Mouse (Mus musculus): Measurements from ENCODE around the gene Cd6.
A peak's percentile ranks its signal among the peaks of the same experiment; 100 is the strongest.

The Cd6 gene

GRCm38 (mm10) chr19:10835671-10836070, 5.8 kb upstream of the Cd6 start:
- no peak for DNase-seq (ENCODE audit: low spot score)

DNA sequence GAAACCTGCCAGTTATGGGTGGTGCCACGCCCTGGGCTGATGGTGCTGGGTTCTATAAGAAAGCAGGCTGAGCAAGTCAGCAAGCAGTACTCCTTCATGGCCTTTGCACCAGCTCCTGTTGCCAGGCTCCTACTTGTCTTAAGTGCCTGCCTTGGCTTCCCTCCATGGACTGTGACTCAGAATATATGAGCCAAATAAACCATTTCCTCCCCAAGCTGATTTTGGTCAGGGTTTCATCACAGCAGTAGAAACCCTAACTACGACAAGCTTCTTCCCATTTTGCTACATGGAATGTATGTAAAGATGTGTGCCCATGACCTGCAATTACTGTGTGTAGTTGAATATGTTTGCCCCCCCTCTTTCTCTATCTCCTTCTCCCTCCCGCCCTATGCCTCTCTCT, 3.8 kb upstream of the Cd6 start:
- DNase-seq (ENCODE audit: low spot score): no peak

- no peak for DNase-seq (ENCODE audit: low spot score)
Observed at GRCm38 (mm10) chr19:10832030-10832429, 2.2 kb upstream of the Cd6 start.

- DNase-seq (ENCODE audit: low spot score): no peak
Observed at GRCm38 (mm10) chr19:10831424-10831823, 1.6 kb upstream of the Cd6 start.

- DNase-seq (ENCODE audit: low spot score): no peak
Observed at GRCm38 (mm10) chr19:10828321-10828720, 1.5 kb downstream of the Cd6 start.

- no peak for DNase-seq (ENCODE audit: low spot score)
Observed at GRCm38 (mm10) chr19:10824061-10824460, 5.8 kb downstream of the Cd6 start.

DNA sequence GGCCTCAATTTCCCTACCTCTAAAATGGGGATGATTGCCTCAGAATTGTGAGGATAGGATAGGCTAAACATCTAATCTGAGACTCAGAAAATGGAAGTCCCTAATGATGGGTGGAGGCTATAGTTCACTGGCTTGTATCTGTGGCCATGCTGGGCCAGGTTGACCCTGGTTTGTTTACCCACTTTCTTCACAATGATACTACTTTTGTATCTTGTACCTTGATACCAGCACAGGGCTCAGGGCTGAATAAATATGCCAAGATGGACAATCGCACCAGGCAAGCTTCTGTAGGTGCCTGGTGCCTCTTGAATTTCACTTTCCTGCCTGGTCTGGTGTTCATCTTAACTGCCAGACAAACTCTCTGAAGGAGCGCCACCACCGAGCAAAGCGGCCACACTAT, 7.3 kb downstream of the Cd6 start:
- DNase-seq (ENCODE audit: low spot score): no peak

DNA sequence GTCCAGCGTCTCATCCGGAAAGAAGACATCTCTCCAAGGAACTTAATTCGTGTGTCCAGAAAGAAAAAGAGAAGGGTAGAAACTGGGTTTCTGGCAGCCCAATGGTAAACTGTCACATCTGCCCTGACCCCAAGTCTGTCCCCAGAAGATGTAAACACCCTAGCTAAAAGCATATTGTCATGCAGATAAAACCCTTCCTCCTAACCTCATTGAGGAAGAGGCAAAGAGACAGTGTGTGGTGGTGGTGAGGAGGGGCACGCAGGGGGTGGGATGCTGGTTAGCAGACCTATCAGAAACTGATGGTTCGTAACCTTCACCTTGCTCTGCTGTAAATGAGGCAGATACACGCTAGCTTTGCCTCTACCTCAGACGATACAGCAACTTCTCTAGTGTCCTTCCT, 8.5 kb downstream of the Cd6 start:
- no peak for DNase-seq (ENCODE audit: low spot score)

GRCm38 (mm10) chr19:10818217-10818946, 11.5 kb downstream of the Cd6 start:
- no peak for DNase-seq (ENCODE audit: low spot score)

DNA sequence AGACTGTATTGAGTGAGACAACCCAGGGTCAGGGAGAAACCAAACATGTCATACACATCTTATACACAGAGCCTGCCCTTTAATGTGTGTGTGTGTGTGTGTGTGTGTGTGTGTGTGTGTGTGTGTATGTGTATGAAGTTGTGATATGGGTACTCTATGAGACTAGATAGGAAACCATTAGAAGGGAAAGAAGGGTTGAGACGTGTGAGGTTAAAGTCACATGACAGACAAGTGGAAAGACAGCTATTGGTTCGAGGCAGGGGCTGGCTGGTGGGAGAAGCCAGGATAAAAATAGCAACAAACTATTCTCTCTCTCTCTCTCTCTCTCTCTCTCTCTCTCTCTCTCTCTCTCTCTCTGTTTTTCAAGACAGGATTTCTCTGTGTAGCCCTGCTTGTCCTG, 13.4 kb downstream of the Cd6 start:
- no peak for DNase-seq (ENCODE audit: low spot score)

DNA sequence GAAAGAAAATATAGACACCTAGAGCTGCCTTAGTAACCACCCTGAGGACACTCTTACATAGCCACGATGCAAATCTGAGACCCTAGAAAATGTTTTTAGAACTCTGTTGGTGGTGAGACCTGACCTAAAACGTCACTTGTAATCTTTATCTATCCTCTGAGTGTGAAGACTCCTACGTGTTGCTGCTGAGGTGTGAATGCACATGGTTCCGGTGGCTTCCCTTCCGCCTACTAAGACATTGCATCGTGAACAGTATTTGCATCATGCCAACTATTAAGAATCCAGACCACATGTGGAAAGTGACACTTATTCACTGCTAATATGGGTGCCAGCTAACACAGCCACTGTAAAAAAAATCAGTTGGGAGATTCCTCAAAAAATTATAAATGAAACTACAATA, 14.0 kb downstream of the Cd6 start:
- DNase-seq (ENCODE audit: low spot score): no peak

- no peak for DNase-seq (ENCODE audit: low spot score)
Observed at GRCm38 (mm10) chr19:10813905-10814304, 16.0 kb downstream of the Cd6 start.

DNA sequence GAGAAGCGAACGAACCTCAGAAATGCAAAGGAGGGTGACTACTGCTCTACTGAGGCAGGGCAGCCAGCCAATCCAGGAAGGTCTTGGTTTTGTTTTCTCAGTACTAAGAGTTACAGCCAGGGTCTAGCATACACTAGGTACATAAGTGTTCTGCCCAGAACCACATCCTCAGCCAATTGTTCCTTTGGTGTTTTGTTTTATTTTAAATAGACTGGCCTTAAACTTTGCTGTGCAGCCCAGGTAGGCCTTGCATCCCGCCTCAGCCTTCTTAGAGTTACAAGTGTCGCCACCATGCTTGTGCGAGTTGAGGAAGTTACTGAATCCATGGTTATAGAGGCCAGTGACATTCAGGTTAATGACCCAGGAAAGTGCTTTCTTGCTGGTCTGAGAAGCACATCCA, 16.8 kb downstream of the Cd6 start:
- no peak for DNase-seq (ENCODE audit: low spot score)

- DNase-seq (ENCODE audit: low spot score): no peak
Observed at GRCm38 (mm10) chr19:10811471-10811870, 18.4 kb downstream of the Cd6 start.

DNA sequence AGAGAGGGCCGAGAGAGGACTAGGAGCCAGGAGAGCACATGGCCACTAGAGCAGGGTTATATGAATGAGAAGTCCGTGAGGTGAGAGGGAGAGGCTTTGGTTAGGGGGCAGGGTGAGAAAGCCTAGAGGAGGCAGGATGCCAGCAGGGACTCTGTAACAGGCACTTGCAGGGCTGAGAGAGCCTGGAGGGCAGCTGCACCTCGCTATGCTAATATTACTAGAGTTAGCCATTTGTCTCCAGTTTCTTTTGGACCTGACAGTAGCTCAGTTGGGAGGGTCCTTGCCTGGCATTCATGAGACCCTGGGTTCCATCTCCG, 19.7 kb downstream of the Cd6 start:
- no peak for DNase-seq (ENCODE audit: low spot score)

GRCm38 (mm10) chr19:10809428-10810175, 20.3 kb downstream of the Cd6 start:
- DNase-seq (ENCODE audit: low spot score): peak; percentile 54

DNA sequence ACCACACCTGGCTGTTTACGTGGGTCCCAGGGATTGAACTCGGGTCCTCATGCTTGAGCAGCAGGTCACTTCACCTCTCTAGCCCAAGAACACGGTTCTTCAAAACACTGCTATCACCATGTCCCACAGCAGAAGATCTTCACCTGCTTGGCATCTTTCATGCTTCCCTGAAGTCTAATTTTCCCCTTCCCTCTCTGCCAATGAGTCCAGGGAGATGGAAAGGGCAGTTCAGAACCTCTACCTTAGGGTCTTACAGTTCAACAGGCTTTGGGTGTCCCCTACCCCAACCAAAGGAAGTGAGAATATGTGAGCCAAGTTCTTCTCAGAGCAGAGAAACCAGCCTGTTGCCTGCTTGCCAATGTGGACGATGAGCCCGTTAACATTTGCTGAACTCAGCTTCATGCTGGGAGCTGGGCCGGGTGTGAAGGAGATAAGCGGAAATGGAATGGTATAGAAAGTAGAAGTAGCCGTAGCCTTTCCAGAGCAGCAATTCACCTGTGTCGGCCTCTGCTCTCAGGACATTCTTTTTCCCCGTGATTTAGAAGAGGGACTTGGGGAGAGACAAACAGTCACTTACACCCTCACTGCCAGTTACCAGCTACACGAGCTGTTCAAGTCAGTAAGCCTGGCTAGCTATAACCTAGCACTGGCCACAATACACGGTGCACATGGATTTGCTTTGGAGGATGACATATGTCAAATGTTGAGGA, 21.2 kb downstream of the Cd6 start:
- no peak for DNase-seq (ENCODE audit: low spot score)

DNA sequence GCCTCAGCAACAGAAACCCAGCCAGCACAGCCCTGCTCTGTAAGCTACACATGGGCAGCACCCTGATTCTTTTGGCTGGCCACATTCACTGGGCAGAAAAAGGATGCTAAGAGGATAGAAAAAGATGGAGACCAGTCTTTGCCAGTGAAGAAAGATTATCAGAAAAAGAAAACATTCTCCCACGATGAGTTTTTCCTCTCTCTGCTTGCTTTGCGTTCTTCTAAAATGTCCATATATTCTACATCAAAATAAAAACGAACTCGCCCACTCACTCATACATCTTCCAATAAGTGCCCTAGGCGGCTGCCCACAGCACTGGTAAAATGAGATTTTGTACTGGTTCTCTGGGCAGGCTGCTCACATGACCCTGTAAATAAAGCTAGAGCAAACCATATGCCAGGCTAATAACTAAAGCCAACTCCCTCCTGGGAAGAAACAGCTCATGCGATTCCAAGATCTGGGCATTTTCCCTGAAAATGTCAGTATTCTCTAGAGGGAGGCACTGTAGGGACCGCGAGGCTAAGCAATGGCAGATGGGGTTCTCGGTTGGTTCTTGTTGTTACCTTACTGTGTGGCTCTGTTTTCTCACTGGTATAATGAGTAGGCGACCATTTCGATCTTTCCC, 24.1 kb downstream of the Cd6 start:
- no peak for DNase-seq (ENCODE audit: low spot score)

DNA sequence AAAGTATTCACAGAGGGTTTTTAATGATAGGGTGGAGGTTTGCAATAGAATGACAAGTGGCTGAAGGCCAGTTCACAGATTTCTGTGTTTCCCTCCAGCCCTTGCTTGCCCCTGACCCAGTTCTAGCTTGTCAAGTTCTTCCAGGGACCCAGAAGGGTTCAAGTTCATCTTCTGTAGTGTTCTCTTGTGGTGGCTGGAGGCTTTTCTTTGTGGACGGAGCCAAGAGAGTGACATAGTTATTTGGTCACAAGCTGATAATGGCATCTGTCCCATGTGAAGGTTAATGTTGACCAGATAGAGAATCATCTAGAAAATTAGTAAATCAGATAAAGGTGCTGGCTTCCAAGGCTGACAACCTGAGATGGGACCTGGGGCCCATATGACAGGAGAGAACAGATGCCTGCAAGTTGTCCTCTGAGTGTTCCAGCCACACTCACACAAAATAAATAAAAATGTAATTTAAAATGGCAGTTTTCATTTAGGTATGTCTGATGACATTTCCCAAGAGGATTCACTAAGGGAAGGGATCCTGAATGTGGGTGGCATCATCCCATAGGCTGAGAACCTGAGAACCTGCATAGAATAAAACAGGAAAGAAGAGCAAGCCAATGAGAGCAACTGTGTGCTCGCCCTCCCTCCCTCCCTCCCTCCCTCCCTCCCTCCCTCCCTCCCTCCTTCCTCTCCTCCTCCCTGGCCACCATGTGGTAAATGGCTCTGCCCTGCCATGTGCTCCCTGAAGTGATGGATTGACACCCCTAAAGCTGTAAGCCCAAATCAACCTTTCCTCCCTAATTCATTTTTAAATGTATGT, 24.8 kb downstream of the Cd6 start:
- no peak for DNase-seq (ENCODE audit: low spot score)

GRCm38 (mm10) chr19:10803751-10804150, 26.1 kb downstream of the Cd6 start:
- DNase-seq (ENCODE audit: low spot score): no peak

- DNase-seq (ENCODE audit: low spot score): no peak
Observed at GRCm38 (mm10) chr19:10801906-10802305, 28.0 kb downstream of the Cd6 start.

GRCm38 (mm10) chr19:10801070-10801469, 28.8 kb downstream of the Cd6 start:
- peak; percentile 51 for DNase-seq (ENCODE audit: low spot score)

All from layer of hippocampus, adult 9-10 months (tissue).